ENCODE assay signal across 14 mouse cellular contexts in the genomic region with DNA sequence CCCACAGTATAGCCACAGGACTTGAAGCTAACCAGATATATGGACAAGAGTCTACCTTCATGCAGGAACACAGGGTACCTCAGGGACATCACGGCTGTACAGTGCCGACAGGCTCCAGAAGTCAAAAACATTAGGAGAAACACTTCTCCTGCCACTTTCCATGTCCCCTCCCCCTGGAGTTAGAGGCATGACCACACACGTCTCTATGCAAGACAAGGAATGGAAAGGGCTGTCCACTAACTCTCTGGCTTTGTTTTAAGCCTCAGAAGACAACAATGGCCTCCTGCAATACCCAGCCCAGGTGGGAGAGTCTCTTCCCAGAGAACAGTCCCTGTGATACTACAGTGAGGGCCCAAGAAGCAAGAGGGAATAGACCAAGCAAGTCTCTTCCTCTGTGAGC.
A peak's percentile ranks its signal among the peaks of the same experiment; 100 is the strongest.
DNase-seq lines count a peak whose midpoint lies in the region; ATAC-seq and TF ChIP-seq lines count a peak whose summit lies in the region.
"Had no signal": no experiment of that assay in that cellular context is flagged by ENCODE, and none has a peak within 500 bp of the region (broad histone marks: within the 10 kb centered on the region; RNA-seq: fewer than 3 reads in every experiment).

No protein-coding gene starts in this region.

- peaks cover 24% of the 10 kb centered on the region for H3K4me1 ChIP-seq in hindbrain, embryonic 13.5 days (replicated peaks)
- H3K4me1 ChIP-seq in kidney, postnatal 0 days (replicated peaks; ENCODE audit: insufficient read depth, low read length) = no peaks in the 10 kb centered on the region
- peaks cover 24% of the 10 kb centered on the region for H3K4me1 ChIP-seq in neural tube, embryonic 13.5 days (replicated peaks)

- peak overlapping the region; percentile 84 for H3K4me2 ChIP-seq in hindbrain, embryonic 13.5 days
- peak overlapping the region; percentile 76 for H3K4me2 ChIP-seq in kidney, postnatal 0 days (ENCODE audit: low read length)
- peak overlapping the region; percentile 84 for H3K4me2 ChIP-seq in neural tube, embryonic 13.5 days

- no peak for TF ChIP-seq CTCF in kidney, postnatal 0 days (IDR thresholded peaks at IDR 0.05; ENCODE audit: low read depth)

- no peaks in the 10 kb centered on the region for H3K9me3 ChIP-seq in hindbrain, embryonic 13.5 days
- H3K9me3 ChIP-seq in kidney, postnatal 0 days (replicated peaks; ENCODE audit: low read length) = no peaks in the 10 kb centered on the region
- no peaks in the 10 kb centered on the region for H3K9me3 ChIP-seq in neural tube, embryonic 13.5 days
- H3K9me3 ChIP-seq: heart, embryonic 13.5 days; megakaryocyte, embryonic 14.5 days had no signal

- H3K9ac ChIP-seq in hindbrain, embryonic 13.5 days = no peak overlapping the region
- H3K9ac ChIP-seq in kidney, postnatal 0 days (ENCODE audit: low read depth, low read length) = peak overlapping the region; percentile 53
- H3K9ac ChIP-seq in neural tube, embryonic 13.5 days = no peak overlapping the region
- H3K9ac ChIP-seq: heart, embryonic 13.5 days had no signal

- H3K27ac ChIP-seq in hindbrain, embryonic 13.5 days = 0 out of 2 replicates have a peak overlapping the region, but pooled peaks have one; percentile 52
- H3K27ac ChIP-seq in kidney, postnatal 0 days = peak overlapping the region; percentile 83
- H3K27ac ChIP-seq in neural tube, embryonic 13.5 days (replicated peaks) = no peak overlapping the region
- H3K27ac ChIP-seq: heart, embryonic 13.5 days had no signal

- peaks cover 15% of the 10 kb centered on the region for H3K27me3 ChIP-seq in hindbrain, embryonic 13.5 days
- H3K27me3 ChIP-seq in kidney, postnatal 0 days (ENCODE audit: insufficient read depth, low read length) = no peaks in the 10 kb centered on the region
- 0 out of 2 replicates have a peak, but pooled peaks cover 5% of the 10 kb centered on the region for H3K27me3 ChIP-seq in neural tube, embryonic 13.5 days
- H3K27me3 ChIP-seq: Patski had no signal

- H3K36me3 ChIP-seq in hindbrain, embryonic 13.5 days = no peaks in the 10 kb centered on the region
- H3K36me3 ChIP-seq in kidney, postnatal 0 days (ENCODE audit: insufficient read depth, low read length) = no peaks in the 10 kb centered on the region
- H3K36me3 ChIP-seq in neural tube, embryonic 13.5 days = no peaks in the 10 kb centered on the region
- H3K36me3 ChIP-seq: heart, embryonic 13.5 days had no signal

- DNase-seq in kidney, adult 18-20 months = peak; percentile 66
- DNase-seq in kidney, postnatal 10 days = no peak
- DNase-seq in kidney, postnatal 0 days (ENCODE audit: low spot score) = no peak
- no peak for DNase-seq in testis, postnatal 10 days (ENCODE audit: low spot score)
- no peak for DNase-seq in thymus, postnatal 0 days (ENCODE audit: low spot score)
- DNase-seq: adrenal gland, postnatal 14 days; cerebellum, adult 11 months; left cerebral cortex, postnatal 4 days had no signal

- H3K4me3 ChIP-seq in hindbrain, embryonic 13.5 days = peak overlapping the region; percentile 49
- peak overlapping the region; percentile 36 for H3K4me3 ChIP-seq in kidney, postnatal 0 days (replicated peaks; ENCODE audit: low read depth, low read length)
- peak overlapping the region; percentile 45; the same call in 1 of the 2 replicates for H3K4me3 ChIP-seq in neural tube, embryonic 13.5 days
- H3K4me3 ChIP-seq: heart, embryonic 13.5 days; megakaryocyte, embryonic 14.5 days had no signal

- 59% methylated on average over 3 of the region's 3 CpGs for WGBS in hindbrain, embryonic 13.5 days
- 42% methylated on average over 3 of the region's 3 CpGs for WGBS in kidney, postnatal 0 days
- WGBS in neural tube, embryonic 13.5 days = 57% methylated on average over 3 of the region's 3 CpGs

- no peak for ATAC-seq in hindbrain, embryonic 13.5 days (ENCODE audit: low FRiP score)
- no peak for ATAC-seq in kidney, postnatal 0 days (replicated peaks; ENCODE audit: low FRiP score, low read depth)
- no peak for ATAC-seq in neural tube, embryonic 13.5 days (ENCODE audit: low read depth)
- ATAC-seq: CD4-positive, CD25-positive, alpha-beta regulatory T cell, adult 4 months; Patski had no signal
